Mouse (Mus musculus) MEL-GATA-1-ER (cell line): ENCODE results near the gene Tubb5.

Source experiments
- DNase-seq: peaks from one replicate; pipeline ENCODE4 v3.0.0-alpha.2; 2012; ENCODE audit warnings: low read depth; ENCODE audit errors: extremely low read depth

Tubb5 gene

GRCm38 (mm10) chr17:35832400-35833238 is 5.5 kb downstream of the Tubb5 start:
- DNase-seq, result no peak

GRCm38 (mm10) chr17:35829737-35830136 is 8.4 kb downstream of the Tubb5 start:
- no peak for DNase-seq

- DNase-seq, result no peak
Observed at GRCm38 (mm10) chr17:35825109-35825850, 12.8 kb downstream of the Tubb5 start.

DNA sequence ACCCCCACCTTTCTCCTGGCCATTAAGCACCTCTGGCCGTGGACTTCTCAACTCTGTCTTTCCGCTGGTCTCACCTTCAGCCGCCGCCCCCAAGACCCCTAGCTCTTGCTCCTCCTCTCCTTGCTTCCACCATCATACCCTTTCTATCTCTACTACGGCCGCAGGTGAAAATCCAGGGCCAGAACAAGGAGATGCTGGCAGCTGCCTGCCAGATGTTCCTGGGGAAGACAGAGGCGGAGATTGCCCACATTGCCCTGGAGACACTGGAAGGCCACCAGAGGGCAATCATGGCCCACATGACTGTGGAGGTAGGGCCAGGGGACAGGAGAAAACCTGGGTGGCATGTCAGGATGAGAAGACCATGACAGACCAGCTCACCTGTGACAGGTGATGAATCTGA is 13.7 kb downstream of the Tubb5 start:
- DNase-seq, result no peak

DNA sequence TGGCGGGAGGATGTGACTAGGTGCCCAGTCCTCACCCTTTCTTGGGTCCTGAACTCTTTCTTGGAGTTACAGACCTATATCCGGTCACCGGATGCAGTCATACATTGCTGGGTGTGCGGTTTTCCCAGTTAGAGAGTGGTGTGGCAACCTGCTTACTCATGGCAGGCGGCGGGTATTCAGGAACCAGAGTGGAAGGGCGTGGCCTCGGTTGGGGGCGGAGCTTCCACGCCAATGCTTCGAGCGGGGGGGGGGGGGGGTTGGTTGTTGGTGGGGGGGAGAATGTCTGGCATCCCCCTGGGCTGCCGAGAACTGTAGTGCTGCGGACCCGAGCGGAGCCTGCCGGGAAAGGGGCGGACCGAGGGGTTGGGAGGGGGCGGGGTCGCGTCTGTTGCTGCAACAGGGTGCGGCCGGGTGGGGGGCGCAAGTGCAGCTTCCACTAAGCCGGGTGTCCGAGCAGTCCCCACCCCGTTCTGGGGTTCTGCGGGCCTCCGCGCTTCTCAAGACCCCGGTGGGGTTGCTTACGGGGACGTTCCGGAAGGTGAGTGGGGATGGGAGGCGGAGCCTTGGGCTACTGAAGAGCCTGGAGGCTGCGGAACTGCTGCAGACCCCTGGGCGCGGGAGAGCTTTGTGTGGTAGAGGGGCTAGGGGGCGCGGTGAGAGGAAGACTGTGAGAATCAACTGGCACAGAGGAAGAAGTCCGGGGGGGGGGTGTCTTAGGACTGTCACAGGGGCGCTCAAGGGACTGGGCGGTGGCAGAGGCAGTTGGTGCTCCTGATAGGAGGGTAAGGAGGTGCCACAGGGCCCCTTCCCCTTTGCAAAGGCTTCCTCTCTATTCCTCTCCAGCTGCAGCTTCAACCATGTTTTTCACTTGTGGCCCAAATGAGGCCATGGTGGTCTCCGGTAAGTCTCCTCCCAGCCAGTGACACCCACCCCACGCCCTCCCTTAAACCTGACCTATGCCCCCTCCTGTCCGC is 14.9 kb downstream of the Tubb5 start, which contains the start of gene Flot1:
Gene Flot1, plus strand, starts transcription at position 267 of the 974 bp plus-strand sequence.
- peak; percentile 95 for DNase-seq

GRCm38 (mm10) chr17:35822564-35822963 is 15.5 kb downstream of the Tubb5 start:
- no peak for DNase-seq

- DNase-seq, result no peak
Observed at GRCm38 (mm10) chr17:35821439-35822430, 16.4 kb downstream of the Tubb5 start, which contains the start of gene Ier3. TSS of gene Ier3 (plus strand) at chr17:35821684.

- DNase-seq, result no peak
Observed at GRCm38 (mm10) chr17:35820111-35820510, 18.0 kb downstream of the Tubb5 start.

GRCm38 (mm10) chr17:35817226-35817625 is 20.9 kb downstream of the Tubb5 start:
- no peak for DNase-seq

GRCm38 (mm10) chr17:35816686-35817085 is 21.4 kb downstream of the Tubb5 start:
- DNase-seq, result no peak

- no peak for DNase-seq
Observed at GRCm38 (mm10) chr17:35815836-35816235, 22.3 kb downstream of the Tubb5 start.

DNA sequence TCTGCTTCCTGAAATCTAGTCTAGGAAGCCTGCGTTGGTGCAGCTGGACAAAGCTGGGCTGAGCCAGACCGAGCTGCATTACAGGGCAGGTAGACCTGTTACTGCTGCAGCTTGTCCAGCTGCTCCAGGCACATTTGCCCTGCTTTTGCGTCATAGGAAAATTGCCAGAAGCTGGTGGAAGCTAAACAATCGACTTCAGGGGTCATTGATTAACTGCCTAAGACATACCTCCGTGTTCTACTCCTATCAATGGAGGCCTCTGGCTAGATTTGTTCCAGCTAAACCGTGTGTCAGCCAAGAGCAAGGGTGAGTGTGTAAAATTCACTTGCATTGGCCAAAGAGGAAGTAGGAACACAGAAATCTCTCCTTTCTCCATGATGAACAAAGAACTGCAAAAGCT is 23.4 kb downstream of the Tubb5 start:
- DNase-seq, result no peak

- no peak for DNase-seq
Observed at GRCm38 (mm10) chr17:35813653-35814052, 24.5 kb downstream of the Tubb5 start.

DNA sequence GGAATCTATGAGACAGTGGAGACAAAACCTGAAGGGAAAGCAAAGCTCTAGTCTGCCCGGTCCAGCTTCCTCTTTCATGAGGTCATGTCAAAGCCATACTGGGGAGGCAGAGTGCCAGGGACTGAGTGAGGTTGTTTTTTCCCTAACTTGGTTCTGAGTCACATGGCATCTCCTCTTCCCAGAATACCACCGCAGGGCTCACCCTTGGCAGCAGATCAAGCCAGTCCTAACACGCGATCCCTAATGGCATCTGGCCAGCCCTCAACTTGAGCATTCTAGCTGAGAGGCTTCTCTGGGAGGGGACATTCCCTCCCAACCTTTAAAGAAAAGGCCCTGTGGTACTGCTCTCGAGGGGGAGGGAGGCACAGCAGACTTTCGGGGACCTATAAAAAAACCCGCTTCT is 24.9 kb downstream of the Tubb5 start:
- DNase-seq, result no peak

DNA sequence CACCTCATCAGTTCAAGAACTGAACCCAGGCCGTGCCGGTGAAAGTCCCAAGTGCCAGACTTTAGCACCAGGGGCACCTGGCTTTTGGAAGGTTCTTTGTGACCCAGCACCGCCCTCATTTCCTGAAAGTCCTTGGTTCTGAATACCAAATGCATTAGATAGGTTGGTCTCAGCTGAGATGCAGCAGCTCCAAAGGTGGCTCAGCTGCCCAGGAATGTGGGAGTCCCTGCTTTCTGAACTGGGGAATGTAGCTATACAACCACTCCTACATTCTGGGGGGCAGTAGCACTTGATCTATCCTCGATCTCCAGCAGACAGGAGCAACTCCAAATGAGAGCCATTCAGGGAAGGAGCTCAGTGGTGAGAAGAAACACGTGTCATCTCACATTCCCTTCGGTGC is 25.4 kb downstream of the Tubb5 start:
- DNase-seq, result no peak

GRCm38 (mm10) chr17:35812307-35812706 is 25.8 kb downstream of the Tubb5 start:
- DNase-seq, result no peak

DNA sequence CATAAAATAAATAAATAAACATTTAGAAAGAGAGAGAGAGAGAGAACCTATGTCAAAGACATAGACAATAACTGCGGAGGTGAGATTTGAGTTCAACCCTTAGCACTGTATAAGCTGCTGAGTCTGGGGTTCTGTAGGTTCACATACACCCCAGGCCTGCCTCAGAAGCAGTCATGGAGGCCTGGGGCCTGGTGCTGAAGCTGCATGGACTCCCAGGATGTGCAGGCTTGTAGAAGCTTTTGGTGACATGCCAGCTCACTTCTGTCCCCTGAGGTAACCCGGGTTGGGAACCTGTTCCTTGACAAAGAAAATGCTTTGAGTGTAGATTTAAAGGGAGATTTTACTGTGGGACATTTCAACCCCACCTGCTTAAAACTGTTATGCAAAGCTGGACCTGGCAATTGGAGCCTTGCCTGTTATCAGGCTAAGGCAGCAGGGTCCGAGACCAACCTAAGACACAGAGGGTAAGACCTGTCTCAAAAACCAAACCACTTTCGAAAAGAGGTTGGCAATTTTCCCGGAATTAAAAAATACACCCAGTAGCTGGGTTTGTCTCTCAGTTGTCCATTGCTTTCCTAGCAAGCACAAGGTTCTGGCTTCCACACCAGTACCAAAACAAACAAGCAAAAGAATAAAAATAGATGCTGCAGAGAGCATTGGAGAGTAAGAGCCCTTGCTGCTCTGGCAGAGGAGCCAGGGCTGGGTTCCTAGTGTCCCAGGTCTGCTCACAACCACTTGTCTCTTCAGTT is 27.0 kb downstream of the Tubb5 start:
- no peak for DNase-seq

DNA sequence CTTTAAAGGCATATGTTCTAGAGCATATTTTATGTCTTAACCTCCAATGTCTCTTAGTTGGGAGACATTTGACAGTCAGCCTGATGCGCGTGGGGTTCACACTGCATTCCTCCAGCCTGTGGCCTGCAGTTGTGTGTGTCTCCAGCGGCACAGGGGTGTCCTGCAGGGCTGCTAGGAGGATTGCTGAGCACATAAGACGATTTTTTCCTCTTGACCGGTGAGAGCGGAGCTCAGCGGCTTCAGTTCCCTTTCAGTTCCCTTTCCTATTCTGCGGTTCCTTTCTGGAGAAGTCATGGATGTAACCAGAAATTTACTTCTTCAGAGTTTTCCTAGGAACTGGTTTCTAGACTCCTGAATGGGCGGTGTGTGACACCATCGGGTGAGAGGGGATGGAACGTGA is 28.7 kb downstream of the Tubb5 start:
- DNase-seq, result no peak

GRCm38 (mm10) chr17:35808073-35808472 is 30.0 kb downstream of the Tubb5 start:
- no peak for DNase-seq
